Mouse (Mus musculus) heart, adult 2 months (tissue): ENCODE results near the gene Cmpk2.

Source experiments
- CTCF ChIP-seq: fragments of 200-600 bp; IDR thresholded peaks from 2 replicates; pipeline ENCODE4 v1.8.1; 2022; ENCODE audit warnings: antibody characterized with exemption, mild to moderate bottlenecking, moderate library complexity
- EP300 ChIP-seq: fragments of 200-500 bp; IDR thresholded peaks from 2 replicates; pipeline ENCODE4 v1.6.1; 2011; ENCODE audit warnings: low read depth, low read length, control low read depth; ENCODE audit not compliant: insufficient read depth
- POLR2A ChIP-seq: fragments of 200-500 bp; IDR thresholded peaks from 2 replicates; pipeline ENCODE4 v1.6.1; 2011; ENCODE audit warnings: mild to moderate bottlenecking, low read depth, low read length, control low read depth; ENCODE audit not compliant: insufficient read depth

- TF ChIP-seq POLR2A (peak; percentile 78), CTCF (no peak), EP300 (0 out of 2 replicates have a peak, but pooled peaks have one; percentile 7)
These were observed at the start of gene Cmpk2 for GRCm38 (mm10) chr12:26469098-26470041.
